Mouse (Mus musculus) liver, postnatal 0 days (tissue): ENCODE measurements around the gene Zfp51.

Source experiments
- CTCF ChIP-seq: sonication (generic); IDR thresholded peaks from 2 replicates; pipeline ENCODE4 v1.5.1; 2016; ENCODE audit warnings: antibody characterized with exemption, low read depth
- EP300 ChIP-seq: IDR thresholded peaks from 2 replicates; pipeline ENCODE4 v1.6.1; 2016; ENCODE audit warnings: antibody characterized with exemption, low read depth, mild to moderate bottlenecking

GRCm38 (mm10) chr17:21501365-21501764 lies 51.2 kb downstream of the Zfp51 start:
- TF ChIP-seq CTCF (no peak), EP300 (no peak)
